ENCODE assay signal across 8 mouse cellular contexts in the genomic region with DNA sequence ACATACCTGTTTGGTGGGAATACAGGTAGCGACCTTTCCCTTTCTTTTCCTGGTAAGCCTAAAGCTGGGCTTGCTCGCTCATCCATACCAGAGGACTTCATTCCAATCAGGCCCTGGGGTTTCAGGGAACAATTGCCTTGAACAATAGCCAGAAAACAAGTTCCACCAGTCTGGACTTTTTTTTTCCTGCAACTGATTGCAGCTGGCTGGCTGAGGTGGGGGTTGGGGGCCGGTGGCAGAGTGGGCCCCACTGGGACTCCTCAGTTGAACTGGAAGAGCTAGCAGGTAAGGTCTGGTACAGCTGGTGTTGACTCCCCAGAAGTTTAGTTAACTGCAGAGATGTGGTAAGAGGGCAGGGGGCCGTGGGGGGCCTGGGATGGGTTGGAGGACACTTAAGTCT.
DNase-seq lines count a peak whose midpoint lies in the region; ATAC-seq and TF ChIP-seq lines count a peak whose summit lies in the region.
"Had no signal": no experiment of that assay in that cellular context is flagged by ENCODE, and none has a peak within 500 bp of the region (broad histone marks: within the 10 kb centered on the region; RNA-seq: fewer than 3 reads in every experiment).

No protein-coding gene starts in this region.

- H3K36me3 ChIP-seq in liver, adult 2 months (ENCODE audit: control insufficient read depth, insufficient read depth, low read length), result no peaks in the 10 kb centered on the region
- H3K36me3 ChIP-seq in liver, embryonic 11.5 days (ENCODE audit: control insufficient read depth, insufficient read depth, low read length), result no peaks in the 10 kb centered on the region
- no peaks in the 10 kb centered on the region for H3K36me3 ChIP-seq in embryonic facial prominence, embryonic 10.5 days (replicated peaks)
- no peaks in the 10 kb centered on the region for H3K36me3 ChIP-seq in intestine, embryonic 14.5 days (ENCODE audit: control insufficient read depth, insufficient read depth, low read length)

- H3K9ac ChIP-seq in liver, adult 2 months (ENCODE audit: low read depth, low read length), result peak overlapping the region; percentile 37
- no peak overlapping the region for H3K9ac ChIP-seq in liver, embryonic 11.5 days (ENCODE audit: low read depth, low read length)
- H3K9ac ChIP-seq in intestine, embryonic 14.5 days (ENCODE audit: low read length), result no peak overlapping the region
- H3K9ac ChIP-seq: liver, embryonic 14.5 days had no signal

- no peak overlapping the region for H3K4me2 ChIP-seq in liver, embryonic 11.5 days
- H3K4me2 ChIP-seq in intestine, embryonic 14.5 days (ENCODE audit: low read length), result no peak overlapping the region

- H3K27me3 ChIP-seq in liver, adult 2 months (ENCODE audit: control insufficient read depth, insufficient read depth, low read length), result no peaks in the 10 kb centered on the region
- H3K27me3 ChIP-seq in liver, embryonic 11.5 days (replicated peaks; ENCODE audit: control insufficient read depth, insufficient read depth, low read length), result no peaks in the 10 kb centered on the region
- H3K27me3 ChIP-seq in embryonic facial prominence, embryonic 10.5 days (replicated peaks; ENCODE audit: low read depth, poor library complexity, severe bottlenecking), result peaks cover 36% of the 10 kb centered on the region
- no peaks in the 10 kb centered on the region for H3K27me3 ChIP-seq in intestine, embryonic 14.5 days (replicated peaks; ENCODE audit: control insufficient read depth, insufficient read depth, low read length)
- no peaks in the 10 kb centered on the region for H3K27me3 ChIP-seq in cerebellum, adult 2 months (ENCODE audit: control insufficient read depth, insufficient read depth, low read length)

- no peak for ATAC-seq in liver, embryonic 11.5 days (replicated peaks; ENCODE audit: low FRiP score)
- ATAC-seq in intestine, embryonic 14.5 days (replicated peaks; ENCODE audit: low FRiP score, low TSS enrichment, low read depth), result peak; percentile 70

- H3K4me1 ChIP-seq in liver, adult 2 months (ENCODE audit: control insufficient read depth, insufficient read depth, low read length), result peaks cover 41% of the 10 kb centered on the region
- peaks cover 3% of the 10 kb centered on the region; the same call in 1 of the 2 replicates for H3K4me1 ChIP-seq in liver, embryonic 11.5 days (replicated peaks; ENCODE audit: control insufficient read depth, insufficient read depth, low read length)
- H3K4me1 ChIP-seq in embryonic facial prominence, embryonic 10.5 days, result peaks cover 61% of the 10 kb centered on the region
- peaks cover 20% of the 10 kb centered on the region for H3K4me1 ChIP-seq in intestine, embryonic 14.5 days (replicated peaks; ENCODE audit: control insufficient read depth, insufficient read depth, low read length)
- peaks cover 30% of the 10 kb centered on the region for H3K4me1 ChIP-seq in olfactory bulb, adult 2 months (ENCODE audit: control insufficient read depth, insufficient read depth, low read length)
- peaks cover 17% of the 10 kb centered on the region for H3K4me1 ChIP-seq in cerebellum, adult 2 months (ENCODE audit: control insufficient read depth, insufficient read depth, low read length)

- 13% methylated on average over 4 of the region's 4 CpGs for WGBS in liver, adult 2 months
- WGBS in liver, embryonic 11.5 days, result 50% methylated on average over 4 of the region's 4 CpGs
- WGBS in embryonic facial prominence, embryonic 10.5 days, result 18% methylated on average over 4 of the region's 4 CpGs
- WGBS in intestine, embryonic 14.5 days, result 13% methylated on average over 4 of the region's 4 CpGs
- 45% methylated on average over 4 of the region's 4 CpGs for WGBS in olfactory bulb, adult 2 months
- 51% methylated on average over 4 of the region's 4 CpGs for WGBS in cerebellum, adult 2 months

- no peak for TF ChIP-seq POLR2A in liver, adult 2 months (IDR thresholded peaks at IDR 0.05; ENCODE audit: extremely low read depth, insufficient read depth, low read length)
- no peak for TF ChIP-seq POLR2A in olfactory bulb, adult 2 months (IDR thresholded peaks at IDR 0.05; ENCODE audit: insufficient read depth, low read depth, low read length)
- TF ChIP-seq POLR2A in cerebellum, adult 2 months (IDR thresholded peaks at IDR 0.05; ENCODE audit: borderline replicate concordance, insufficient read depth, low read length), result no peak

- no peaks in the 10 kb centered on the region for H3K9me3 ChIP-seq in liver, embryonic 11.5 days (ENCODE audit: control insufficient read depth, low read length)
- H3K9me3 ChIP-seq in embryonic facial prominence, embryonic 10.5 days, result no peaks in the 10 kb centered on the region
- H3K9me3 ChIP-seq in intestine, embryonic 14.5 days (ENCODE audit: control insufficient read depth, low read length), result no peaks in the 10 kb centered on the region

- no peak overlapping the region for H3K4me3 ChIP-seq in liver, adult 2 months (ENCODE audit: insufficient read depth, low read depth, low read length)
- H3K4me3 ChIP-seq in liver, embryonic 11.5 days (ENCODE audit: low read depth, low read length), result no peak overlapping the region
- H3K4me3 ChIP-seq in embryonic facial prominence, embryonic 10.5 days, result peak overlapping the region; percentile 33; the same call in 1 of the 2 replicates
- no peak overlapping the region for H3K4me3 ChIP-seq in intestine, embryonic 14.5 days (ENCODE audit: low read depth, low read length)
- no peak overlapping the region for H3K4me3 ChIP-seq in olfactory bulb, adult 2 months (ENCODE audit: insufficient read depth, low read depth, low read length)
- H3K4me3 ChIP-seq in cerebellum, adult 2 months (replicated peaks; ENCODE audit: insufficient read depth, low read depth, low read length), result no peak overlapping the region

- peak overlapping the region; percentile 65 for H3K27ac ChIP-seq in liver, adult 2 months (replicated peaks; ENCODE audit: insufficient read depth, low read depth, low read length)
- H3K27ac ChIP-seq in liver, embryonic 11.5 days (ENCODE audit: low read depth, low read length), result no peak overlapping the region
- peak overlapping the region; percentile 71 for H3K27ac ChIP-seq in embryonic facial prominence, embryonic 10.5 days (replicated peaks)
- no peak overlapping the region for H3K27ac ChIP-seq in intestine, embryonic 14.5 days (ENCODE audit: low read depth)
- peak overlapping the region; percentile 6; the same call in 1 of the 2 replicates for H3K27ac ChIP-seq in olfactory bulb, adult 2 months (ENCODE audit: insufficient read depth, low read depth, low read length)
- no peak overlapping the region for H3K27ac ChIP-seq in cerebellum, adult 2 months (ENCODE audit: insufficient read depth, low read length)
- H3K27ac ChIP-seq: liver, embryonic 14.5 days had no signal

- H3K79me2 ChIP-seq in liver, adult 2 months (ENCODE audit: control insufficient read depth, insufficient read depth, low read length), result peaks cover 11% of the 10 kb centered on the region

- no peak for TF ChIP-seq CTCF in liver, adult 2 months (IDR thresholded peaks at IDR 0.05; ENCODE audit: low read depth, low read length)
- no peak for TF ChIP-seq CTCF in olfactory bulb, adult 2 months (IDR thresholded peaks at IDR 0.05; ENCODE audit: insufficient read depth, low read depth, low read length)
- no peak for TF ChIP-seq CTCF in cerebellum, adult 2 months (IDR thresholded peaks at IDR 0.05; ENCODE audit: borderline replicate concordance, insufficient read depth, low read depth, low read length)

- peak; percentile 50 for DNase-seq in liver, adult 2 months (ENCODE audit: extremely low read depth, low read depth, low spot score)
- DNase-seq in liver, embryonic 11.5 days (ENCODE audit: low spot score), result no peak
- peak; percentile 43 for DNase-seq in embryonic facial prominence, embryonic 10.5 days (ENCODE audit: low spot score)
- peak; percentile 77 for DNase-seq in intestine, embryonic 14.5 days (ENCODE audit: low spot score)
- no peak for DNase-seq in cerebellum, adult 2 months
- no peak for DNase-seq in gastrocnemius, postnatal 25 days

Comparison
In these comparisons a context has a peak if more than half of its experiments do, and no peak if none do; other contexts are left out.
1. DNase-seq: peak in liver, adult 2 months (single experiment), embryonic facial prominence, embryonic 10.5 days (single experiment) and intestine, embryonic 14.5 days (single experiment); none in liver, embryonic 11.5 days (single experiment), cerebellum, adult 2 months (0 of 2) and gastrocnemius, postnatal 25 days (single experiment).
2. H3K27ac ChIP-seq: peak in liver, adult 2 months (single experiment), embryonic facial prominence, embryonic 10.5 days (single experiment) and olfactory bulb, adult 2 months (single experiment); none in liver, embryonic 11.5 days (single experiment), intestine, embryonic 14.5 days (single experiment) and cerebellum, adult 2 months (single experiment).